ENCODE assay signal across 36 mouse cellular contexts in genomic region chr13:58790741-58791140, GRCm38 (mm10). TPM values are rescaled to one million over a fixed set of nuclear protein-coding genes. Genes with fewer than 3 reads are reported as not detected.
"Had no signal": no experiment of that assay in that cellular context is flagged by ENCODE, and none has a peak within 500 bp of the region (broad histone marks: within the 10 kb centered on the region; RNA-seq: fewer than 3 reads in every experiment).

No protein-coding gene starts in this region.

- ATAC-seq: hindbrain, embryonic 16.5 days; hindbrain, postnatal 0 days; inflammation-experienced regulatory T-cells, adult 6 months; intestine, embryonic 15.5 days; intestine, embryonic 16.5 days; intestine, postnatal 0 days had no signal

- DNase-seq: heart, postnatal 10 days; heart, postnatal 14 days; heart, postnatal 36 days; heart, postnatal 4 days; kidney, adult 11 months; kidney, adult 18-20 months; kidney, adult 2 months; kidney, adult 8-10 months; kidney, adult 9 months; kidney, postnatal 10 days; kidney, postnatal 14 days; kidney, postnatal 25 days; kidney, postnatal 36 days; kidney, postnatal 4 days; layer of hippocampus, adult 9-11 months; layer of hippocampus, postnatal 36 days had no signal

- H3K9ac ChIP-seq: heart, embryonic 12.5 days; heart, embryonic 13.5 days; heart, embryonic 15.5 days; hindbrain, embryonic 12.5 days; hindbrain, embryonic 13.5 days; hindbrain, embryonic 14.5 days; hindbrain, embryonic 15.5 days; intestine, embryonic 15.5 days; kidney, embryonic 15.5 days had no signal

- H3K36me3 ChIP-seq: heart, embryonic 10.5 days; heart, embryonic 12.5 days; heart, embryonic 13.5 days; heart, embryonic 15.5 days; hindbrain, embryonic 10.5 days; hindbrain, embryonic 12.5 days; hindbrain, embryonic 13.5 days; hindbrain, embryonic 15.5 days; intestine, embryonic 15.5 days; kidney, embryonic 15.5 days had no signal

- H3K4me3 ChIP-seq: heart, embryonic 10.5 days; heart, embryonic 12.5 days; heart, embryonic 13.5 days; heart, embryonic 15.5 days; hindbrain, embryonic 10.5 days; hindbrain, embryonic 12.5 days; hindbrain, embryonic 13.5 days; hindbrain, embryonic 15.5 days; intestine, embryonic 15.5 days; kidney, embryonic 15.5 days; layer of hippocampus, adult 2 months had no signal

- H3K4me1 ChIP-seq: hindbrain, embryonic 12.5 days; hindbrain, embryonic 13.5 days; hindbrain, embryonic 15.5 days; intestine, embryonic 15.5 days; kidney, embryonic 15.5 days had no signal

- H3K9me3 ChIP-seq: heart, embryonic 10.5 days; heart, embryonic 12.5 days; heart, embryonic 15.5 days; hindbrain, embryonic 10.5 days; hindbrain, embryonic 12.5 days; hindbrain, embryonic 13.5 days; hindbrain, embryonic 15.5 days; intestine, embryonic 15.5 days; kidney, embryonic 15.5 days had no signal

- H3K27ac ChIP-seq: heart, embryonic 10.5 days; heart, embryonic 13.5 days; heart, embryonic 15.5 days; hindbrain, embryonic 10.5 days; hindbrain, embryonic 12.5 days; hindbrain, embryonic 13.5 days; hindbrain, embryonic 14.5 days; hindbrain, embryonic 15.5 days; hindbrain, postnatal 0 days; intestine, embryonic 15.5 days; kidney, embryonic 15.5 days; kidney, postnatal 0 days; layer of hippocampus, adult 2 months had no signal

- H3K4me2 ChIP-seq: heart, embryonic 11.5 days; heart, embryonic 12.5 days; heart, embryonic 13.5 days; heart, embryonic 15.5 days; hindbrain, embryonic 12.5 days; hindbrain, embryonic 13.5 days; hindbrain, embryonic 14.5 days; hindbrain, embryonic 15.5 days; intestine, embryonic 15.5 days; kidney, embryonic 15.5 days had no signal

- H3K27me3 ChIP-seq: heart, embryonic 12.5 days; heart, embryonic 13.5 days; heart, embryonic 15.5 days; hindbrain, embryonic 12.5 days; hindbrain, embryonic 13.5 days; hindbrain, embryonic 15.5 days; intestine, embryonic 15.5 days; kidney, embryonic 15.5 days had no signal

RNA-seq across cellular contexts. Expression of gene Ntrk2, which starts 15.6 kb away (rescaled TPM):
- total RNA-seq: hematopoietic stem cell, adult 5-6 weeks had no signal
